Mouse (Mus musculus) v-Abl transformed pro-B cells (cell line): Measurements from ENCODE around the gene Lrrc58.

Experiments
- in situ Hi-C, 2 experiments: fragments of 400-800 bp; cut with MboI; formaldehyde crosslinking; loops; one replicate each; pipeline ENCODE4 v1.15.1; 2025; ENCODE audit not compliant: unreplicated experiment in 2 of 2

Gene Lrrc58

GRCm38 (mm10) chr16:37867791-37868505, at the start of gene Lrrc58:
Gene Lrrc58 (plus strand): TSS chr16:37868389.
- in situ Hi-C loops = loop anchor here in 1 of 2 experiments (25.0 kb wide), 1 partner anchor 644 kb away; the partner anchor contains the start of gene Timmdc1

GRCm38 (mm10) chr16:37823949-37824348, 44.2 kb upstream of the Lrrc58 start:
- in situ Hi-C loops = no loop called here

- in situ Hi-C loops = no loop called here
These were observed 43.2 kb upstream of the Lrrc58 start for GRCm38 (mm10) chr16:37824778-37825505.

GRCm38 (mm10) chr16:37826286-37826685, 41.9 kb upstream of the Lrrc58 start:
- in situ Hi-C loops = no loop called here

GRCm38 (mm10) chr16:37831041-37831440, 37.1 kb upstream of the Lrrc58 start:
- in situ Hi-C loops = no loop called here

GRCm38 (mm10) chr16:37837571-37837970, 30.6 kb upstream of the Lrrc58 start:
- in situ Hi-C loops = no loop called here

- in situ Hi-C loops = no loop called here
These were observed 25.8 kb upstream of the Lrrc58 start for GRCm38 (mm10) chr16:37842439-37842838.

- in situ Hi-C loops = no loop called here
These were observed 24.4 kb upstream of the Lrrc58 start for GRCm38 (mm10) chr16:37843740-37844139.

GRCm38 (mm10) chr16:37845202-37845925, 22.8 kb upstream of the Lrrc58 start:
- in situ Hi-C loops = no loop called here

- in situ Hi-C loops = no loop called here
These were observed 21.1 kb upstream of the Lrrc58 start for GRCm38 (mm10) chr16:37847081-37847480.

- in situ Hi-C loops = loop anchor here in 1 of 2 experiments (25.0 kb wide), 1 partner anchor 661 kb away; the partner anchor contains the start of gene Timmdc1
These were observed 16.8 kb upstream of the Lrrc58 start for GRCm38 (mm10) chr16:37851366-37851765.

- in situ Hi-C loops = loop anchor here in 1 of 2 experiments (25.0 kb wide), 1 partner anchor 659 kb away; the partner anchor contains the start of gene Timmdc1
These were observed 14.9 kb upstream of the Lrrc58 start for GRCm38 (mm10) chr16:37853279-37853678.

GRCm38 (mm10) chr16:37854054-37854453, 14.1 kb upstream of the Lrrc58 start:
- in situ Hi-C loops = loop anchor here in 1 of 2 experiments (25.0 kb wide), 1 partner anchor 658 kb away; the partner anchor contains the start of gene Timmdc1

GRCm38 (mm10) chr16:37854593-37854992, 13.6 kb upstream of the Lrrc58 start:
- in situ Hi-C loops = loop anchor here in 1 of 2 experiments (25.0 kb wide), 1 partner anchor 658 kb away; the partner anchor contains the start of gene Timmdc1

- in situ Hi-C loops = loop anchor here in 1 of 2 experiments (25.0 kb wide), 1 partner anchor 657 kb away; the partner anchor contains the start of gene Timmdc1
These were observed 12.6 kb upstream of the Lrrc58 start for GRCm38 (mm10) chr16:37855583-37855982.

GRCm38 (mm10) chr16:37856327-37856726, 11.9 kb upstream of the Lrrc58 start:
- in situ Hi-C loops = loop anchor here in 1 of 2 experiments (25.0 kb wide), 1 partner anchor 656 kb away; the partner anchor contains the start of gene Timmdc1

- in situ Hi-C loops = loop anchor here in 1 of 2 experiments (25.0 kb wide), 1 partner anchor 655 kb away; the partner anchor contains the start of gene Timmdc1
These were observed 10.7 kb upstream of the Lrrc58 start for GRCm38 (mm10) chr16:37857495-37857894.

GRCm38 (mm10) chr16:37860213-37860612, 8.0 kb upstream of the Lrrc58 start:
- in situ Hi-C loops = loop anchor here in 1 of 2 experiments (25.0 kb wide), 1 partner anchor 652 kb away; the partner anchor contains the start of gene Timmdc1

- in situ Hi-C loops = loop anchor here in 1 of 2 experiments (25.0 kb wide), 1 partner anchor 651 kb away; the partner anchor contains the start of gene Timmdc1
These were observed 7.2 kb upstream of the Lrrc58 start, which contains the start of gene Gm36028 for GRCm38 (mm10) chr16:37861029-37861428. Gene Gm36028 (minus strand): TSS chr16:37861146.

- in situ Hi-C loops = loop anchor here in 1 of 2 experiments (25.0 kb wide), 1 partner anchor 648 kb away; the partner anchor contains the start of gene Timmdc1
These were observed 4.3 kb upstream of the Lrrc58 start for GRCm38 (mm10) chr16:37863876-37864275.
